Mouse (Mus musculus): ENCODE data around the gene Agbl5.

GRCm38 (mm10) chr5:30908426-30909299 lies 20.2 kb downstream of the Agbl5 start:
- TF ChIP-seq CTCF (IDR thresholded peaks at IDR 0.05; ENCODE audit: control insufficient read depth, insufficient read depth, insufficient read length) (no peak), MYOD1 (IDR thresholded peaks at IDR 0.05; ENCODE audit: control insufficient read depth, insufficient read length, low read depth) (no peak)
